Mouse (Mus musculus) embryonic facial prominence, embryonic 11.5 days (tissue): Measurements from ENCODE around the gene Hebp2. TPM values are rescaled to one million over a fixed set of nuclear protein-coding genes. Genes with fewer than 3 reads are reported as not detected.

Experiments used
- ATAC-seq: fragments of 200-750 bp; cut with Nextera tagmentation; replicated peaks from 2 replicates; pipeline ENCODE4 v1.8.0; 2017; ENCODE audit warnings: low read depth; ENCODE audit not compliant: insufficient number of reproducible peaks, low FRiP score, low TSS enrichment
- DNase-seq: peaks from one replicate; pipeline ENCODE4 v3.0.0-alpha.2; 2015; ENCODE audit warnings: low spot score
- H3K27ac ChIP-seq: fragments of 300-500 bp; sonication (generic); replicated peaks from 2 replicates; pipeline ENCODE4 v1.5.1; 2014; ENCODE audit warnings: mild to moderate bottlenecking, low read depth, low read length, control low read depth
- H3K27me3 ChIP-seq: fragments of 300-500 bp; sonication (generic); 2 replicates; pipeline ENCODE4 v1.6.1; 2014; ENCODE audit warnings: mild to moderate bottlenecking, low read length, moderate library complexity, mixed read lengths; ENCODE audit not compliant: control insufficient read depth, insufficient read depth
- H3K36me3 ChIP-seq: fragments of 300-500 bp; sonication (generic); replicated peaks from 2 replicates; pipeline ENCODE4 v1.6.1; 2014; ENCODE audit warnings: low read depth, mild to moderate bottlenecking, low read length, moderate library complexity, mixed read lengths; ENCODE audit not compliant: control insufficient read depth, insufficient read depth
- H3K4me1 ChIP-seq: fragments of 300-500 bp; sonication (generic); 2 replicates; pipeline ENCODE4 v1.6.1; 2014; ENCODE audit warnings: low read length, mixed read lengths; ENCODE audit not compliant: control insufficient read depth, insufficient read depth
- H3K4me2 ChIP-seq: fragments of 300-500 bp; sonication (generic); 2 replicates; pipeline ENCODE4 v1.6.1; 2014; ENCODE audit warnings: low read depth, mild to moderate bottlenecking, control low read depth, low read length, moderate library complexity
- H3K4me3 ChIP-seq: fragments of 300-500 bp; sonication (generic); 2 replicates; pipeline ENCODE4 v1.5.1; 2014; ENCODE audit warnings: low read depth, low read length, control low read depth
- H3K9ac ChIP-seq: fragments of 300-500 bp; sonication (generic); replicated peaks from 2 replicates; pipeline ENCODE4 v1.6.1; 2014; ENCODE audit warnings: mild to moderate bottlenecking, control low read depth, low read length
- H3K9me3 ChIP-seq: fragments of 300-500 bp; sonication (generic); replicated peaks from 2 replicates; pipeline ENCODE4 v1.6.1; 2016; ENCODE audit warnings: mild to moderate bottlenecking, low read length, inconsistent platforms, mixed read lengths; ENCODE audit not compliant: control insufficient read depth
- WGBS: fragments of 180-500 bp; shearing (Covaris S2); extraction: QIAGEN DNeasy Blood & Tissue Kit; methylation state at CpG from one replicate; pipeline ENCODE4 v1.1.7; 2014; 5-methylcytosine and 5-hydroxymethylcytosine counted together
- polyA plus RNA-seq: library from polyadenylated mRNA; unstranded; fragments of >200 nt; fragmentation: Nextera tagmentation; extraction: Ambion mirVana; gene quantifications from 2 replicates; pipeline ENCODE4 v1.2.1, GENCODE M21; 2014

The Hebp2 gene
- polyA plus RNA-seq, 1 experiment from 2014 or later, result 18.2 TPM

- DNase-seq, result no peak
- Histone ChIP-seq H3K4me3 (no peak overlapping the region), H3K9ac (no peak overlapping the region), H3K36me3 (no peaks in the 10 kb centered on the region), H3K27ac (no peak overlapping the region), H3K4me2 (no peak overlapping the region), H3K9me3 (no peaks in the 10 kb centered on the region), H3K27me3 (no peaks in the 10 kb centered on the region), H3K4me1 (no peaks in the 10 kb centered on the region)
- no peak for ATAC-seq
- 90% methylated on average over 4 of the region's 4 CpGs for WGBS
These were observed 1.5 kb upstream of the Hebp2 start for GRCm38 (mm10) chr10:18547381-18547780.

- ATAC-seq, result no peak
- Histone ChIP-seq H3K4me1 (no peaks in the 10 kb centered on the region), H3K27ac (no peak overlapping the region), H3K27me3 (no peaks in the 10 kb centered on the region), H3K9me3 (no peaks in the 10 kb centered on the region), H3K4me2 (peak overlapping the region; percentile 87), H3K36me3 (no peaks in the 10 kb centered on the region), H3K4me3 (peak overlapping the region; percentile 56), H3K9ac (peak overlapping the region; percentile 71)
- WGBS, result 13% methylated on average over 13 of the region's 13 CpGs
- DNase-seq, result no peak
These were observed 567 bp downstream of the Hebp2 start for GRCm38 (mm10) chr10:18545309-18545708.

GRCm38 (mm10) chr10:18536889-18537288 lies 9.0 kb downstream of the Hebp2 start:
- ATAC-seq (no peak), DNase-seq (no peak)
- H3K4me3 ChIP-seq, result no peak overlapping the region
- H3K4me1 ChIP-seq, result no peaks in the 10 kb centered on the region; the same call in 1 of the 2 replicates
- H3K9ac ChIP-seq, result no peak overlapping the region
- H3K27ac ChIP-seq, result no peak overlapping the region
- H3K36me3 ChIP-seq, result no peaks in the 10 kb centered on the region; the same call in 1 of the 2 replicates
- no peaks in the 10 kb centered on the region for H3K27me3 ChIP-seq
- H3K9me3 ChIP-seq, result no peaks in the 10 kb centered on the region
- WGBS, result 78% methylated on average over 2 of the region's 2 CpGs
- no peak overlapping the region for H3K4me2 ChIP-seq

DNA sequence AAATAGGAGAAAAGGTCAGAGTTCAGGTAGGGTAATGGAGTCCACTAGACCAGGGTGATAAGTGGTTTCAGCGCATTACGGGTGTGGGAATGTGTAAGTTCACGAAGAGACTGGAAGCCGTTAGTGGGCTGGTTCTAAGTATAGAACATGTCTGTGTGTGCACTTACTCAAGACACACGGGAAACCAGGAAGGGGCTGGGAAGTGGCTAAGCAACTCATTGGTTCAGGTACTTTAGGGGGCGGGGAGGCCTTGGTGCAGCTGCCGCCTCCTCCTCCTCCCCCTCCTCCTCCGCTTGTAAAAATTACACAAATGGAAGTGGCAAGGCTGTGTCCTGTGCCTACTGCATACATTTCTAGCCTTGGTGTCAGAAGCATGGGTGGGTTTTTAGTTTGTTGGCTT lies 13.6 kb downstream of the Hebp2 start:
- Histone ChIP-seq H3K9ac (no peak overlapping the region), H3K4me1 (no peaks in the 10 kb centered on the region; the same call in 1 of the 2 replicates), H3K4me2 (no peak overlapping the region), H3K36me3 (no peaks in the 10 kb centered on the region; the same call in 1 of the 2 replicates), H3K4me3 (no peak overlapping the region), H3K9me3 (no peaks in the 10 kb centered on the region), H3K27me3 (no peaks in the 10 kb centered on the region), H3K27ac (no peak overlapping the region)
- DNase-seq (peak; percentile 32), ATAC-seq (no peak)
- 64% methylated on average over 8 of the region's 8 CpGs for WGBS

- ATAC-seq (no peak), DNase-seq (no peak)
- no peak overlapping the region for H3K4me2 ChIP-seq
- H3K4me3 ChIP-seq, result no peak overlapping the region
- no peak overlapping the region for H3K9ac ChIP-seq
- H3K27ac ChIP-seq, result no peak overlapping the region
- WGBS, result 92% methylated on average over 4 of the region's 4 CpGs
- no peaks in the 10 kb centered on the region for H3K27me3 ChIP-seq
- H3K4me1 ChIP-seq, result no peaks in the 10 kb centered on the region; the same call in 1 of the 2 replicates
- no peaks in the 10 kb centered on the region for H3K9me3 ChIP-seq
- H3K36me3 ChIP-seq, result no peaks in the 10 kb centered on the region; the same call in 1 of the 2 replicates
These were observed 15.7 kb downstream of the Hebp2 start for GRCm38 (mm10) chr10:18530161-18530560.

DNA sequence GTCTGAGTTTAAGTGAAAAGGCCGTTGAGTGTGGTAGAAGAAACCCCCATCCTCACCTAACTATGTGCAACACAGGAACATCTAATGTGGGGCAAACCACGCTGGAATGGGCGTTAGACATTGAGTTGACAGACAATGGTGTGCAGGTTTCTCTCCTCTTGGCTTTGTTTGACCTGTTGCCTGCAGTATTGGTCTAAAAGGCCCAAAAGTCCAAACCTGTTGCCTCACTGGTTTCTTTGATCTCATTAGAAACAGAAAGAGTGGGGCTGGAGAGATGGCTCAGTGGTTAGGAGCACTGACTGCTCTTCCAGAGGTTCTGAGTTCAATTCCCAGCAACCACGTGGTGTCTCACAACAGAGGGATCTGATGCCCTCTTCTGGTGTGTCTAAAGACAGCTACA lies 16.7 kb downstream of the Hebp2 start:
- 79% methylated on average over 4 of the region's 4 CpGs for WGBS
- H3K4me2 ChIP-seq, result no peak overlapping the region
- ATAC-seq, result no peak
- H3K4me3 ChIP-seq, result no peak overlapping the region
- DNase-seq, result no peak
- no peaks in the 10 kb centered on the region for H3K9me3 ChIP-seq
- H3K36me3 ChIP-seq, result no peaks in the 10 kb centered on the region; the same call in none of the 2 replicates
- no peaks in the 10 kb centered on the region; the same call in 1 of the 2 replicates for H3K4me1 ChIP-seq
- H3K27ac ChIP-seq, result no peak overlapping the region
- no peaks in the 10 kb centered on the region for H3K27me3 ChIP-seq
- no peak overlapping the region for H3K9ac ChIP-seq

DNA sequence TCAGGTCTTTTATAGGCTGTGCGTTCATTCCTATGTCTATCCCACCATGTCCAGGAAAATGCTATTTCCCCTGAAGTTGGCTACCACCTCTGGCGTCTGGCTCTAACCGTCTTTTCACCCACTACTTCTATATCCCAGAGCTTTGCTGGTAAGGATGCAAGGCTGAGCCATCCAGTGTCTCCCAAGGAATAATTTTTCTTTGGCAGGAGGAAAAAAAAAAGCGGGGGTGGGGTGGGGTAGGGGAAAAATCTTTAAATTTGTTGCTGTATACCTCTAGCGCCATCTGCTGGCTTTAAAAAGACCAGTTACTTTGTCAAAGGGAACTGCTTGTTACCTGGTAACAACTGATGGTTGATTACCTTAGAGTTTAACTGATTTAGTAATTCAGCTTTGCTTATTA lies 17.4 kb downstream of the Hebp2 start:
- Histone ChIP-seq H3K9me3 (no peaks in the 10 kb centered on the region), H3K36me3 (no peaks in the 10 kb centered on the region; the same call in 1 of the 2 replicates), H3K4me1 (no peaks in the 10 kb centered on the region; the same call in 1 of the 2 replicates), H3K4me2 (no peak overlapping the region), H3K9ac (no peak overlapping the region), H3K27ac (no peak overlapping the region), H3K27me3 (no peaks in the 10 kb centered on the region), H3K4me3 (no peak overlapping the region)
- ATAC-seq (no peak), DNase-seq (peak; percentile 71)
- 58% methylated on average over 5 of the region's 5 CpGs for WGBS

- no peak for ATAC-seq
- no peaks in the 10 kb centered on the region for H3K4me1 ChIP-seq
- no peak for DNase-seq
- H3K36me3 ChIP-seq, result no peaks in the 10 kb centered on the region; the same call in 1 of the 2 replicates
- no peaks in the 10 kb centered on the region for H3K9me3 ChIP-seq
- 79% methylated on average over 7 of the region's 7 CpGs for WGBS
- no peaks in the 10 kb centered on the region for H3K27me3 ChIP-seq
- no peak overlapping the region for H3K4me3 ChIP-seq
- no peak overlapping the region for H3K9ac ChIP-seq
- no peak overlapping the region for H3K4me2 ChIP-seq
- no peak overlapping the region for H3K27ac ChIP-seq
These were observed 18.1 kb downstream of the Hebp2 start for GRCm38 (mm10) chr10:18527766-18528165.
